Mouse (Mus musculus): ENCODE results near the gene Hmgcll1. TPM values are rescaled to one million over a fixed set of nuclear protein-coding genes. Genes with fewer than 3 reads are reported as not detected.
"Not testable (repeated sequence)": the region's sequence is repeated elsewhere in the genome, so short reads cannot be mapped to it uniquely, and the experiment has no call there.

Hmgcll1 gene
- total RNA-seq, 2 experiments from 2014 or later: 2.3 TPM

DNA sequence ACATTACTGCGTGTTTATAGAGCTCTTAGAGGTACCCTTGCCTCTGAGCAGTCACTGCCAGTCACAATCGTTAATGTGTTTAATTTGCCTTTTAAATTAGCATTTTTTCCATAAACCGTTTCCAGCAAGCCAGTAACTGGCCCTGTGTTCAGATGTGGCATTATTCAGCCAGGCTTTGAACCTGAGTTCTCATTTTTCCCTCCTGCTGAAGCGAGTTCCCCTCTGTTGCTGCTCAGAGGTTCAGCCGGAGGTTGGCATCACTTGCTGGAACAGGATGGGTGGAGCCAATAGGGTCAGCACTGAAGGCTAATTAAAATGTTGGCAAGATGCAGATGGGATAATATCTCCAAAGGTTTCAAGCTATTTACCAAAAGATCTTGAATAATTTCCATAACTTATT is 28.7 kb downstream of the Hmgcll1 start:
- no peak for DNase-seq (ENCODE audit: low spot score in 2 of 2)

DNA sequence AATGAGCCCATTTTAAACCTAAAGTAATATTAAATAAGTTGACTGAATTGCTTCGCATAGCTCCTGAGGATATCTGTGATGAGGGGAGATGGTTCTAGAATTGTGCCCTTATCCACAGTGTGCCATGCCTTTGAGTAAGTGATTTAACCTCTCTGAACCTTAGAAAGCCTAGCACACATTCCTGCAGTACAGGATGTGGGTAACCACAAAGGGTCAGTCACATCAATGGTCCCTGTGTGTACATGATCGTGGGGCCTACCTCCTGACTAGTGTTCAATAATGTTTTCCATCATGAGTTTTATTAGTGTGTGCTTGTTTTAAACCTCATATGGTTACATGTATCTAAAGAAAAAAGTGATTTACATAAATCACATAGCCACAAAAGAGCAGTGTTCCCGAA is 46.3 kb downstream of the Hmgcll1 start:
- DNase-seq (ENCODE audit: low spot score in 2 of 2): no peak

DNA sequence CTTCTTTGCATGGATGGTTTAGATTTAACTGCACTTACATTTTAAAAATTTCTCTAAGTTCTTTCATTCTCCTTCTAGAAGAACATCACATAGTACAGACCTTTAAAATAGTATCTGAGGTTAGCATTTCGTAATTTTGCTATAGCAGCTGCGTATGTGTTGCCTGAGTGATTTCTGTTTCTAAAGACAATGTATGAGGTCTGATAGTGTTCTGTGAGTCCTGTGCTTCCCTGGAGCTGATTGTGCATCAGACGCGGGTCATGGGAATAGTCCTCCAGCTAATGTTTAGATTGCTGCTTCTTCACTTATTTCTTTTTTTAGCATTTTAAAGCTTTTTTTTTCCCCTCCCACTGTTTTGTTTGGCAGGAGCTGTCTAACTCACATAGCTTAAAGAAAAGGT is 46.8 kb downstream of the Hmgcll1 start:
- DNase-seq (ENCODE audit: low spot score in 2 of 2): no peak

DNA sequence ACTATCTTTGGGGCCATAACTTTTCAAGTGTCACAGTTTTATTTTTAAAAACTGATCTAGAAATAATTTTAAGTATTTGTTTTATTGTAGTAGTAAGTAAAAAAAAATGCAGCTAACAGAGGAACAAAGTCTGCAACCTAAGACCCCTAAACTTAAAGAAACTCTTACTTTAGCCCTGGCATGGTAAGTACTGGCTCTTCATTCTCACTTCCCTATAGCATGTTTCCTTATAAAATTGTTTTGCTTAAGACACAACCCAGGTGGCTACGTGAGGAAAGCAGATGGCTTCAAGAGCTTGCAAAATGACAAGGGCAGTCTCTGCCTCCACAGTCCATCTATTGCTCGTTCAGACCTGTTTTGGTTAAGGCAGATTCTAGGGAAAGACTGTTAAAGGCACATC is 49.5 kb downstream of the Hmgcll1 start:
- no peak for DNase-seq (ENCODE audit: low spot score in 2 of 2)

DNA sequence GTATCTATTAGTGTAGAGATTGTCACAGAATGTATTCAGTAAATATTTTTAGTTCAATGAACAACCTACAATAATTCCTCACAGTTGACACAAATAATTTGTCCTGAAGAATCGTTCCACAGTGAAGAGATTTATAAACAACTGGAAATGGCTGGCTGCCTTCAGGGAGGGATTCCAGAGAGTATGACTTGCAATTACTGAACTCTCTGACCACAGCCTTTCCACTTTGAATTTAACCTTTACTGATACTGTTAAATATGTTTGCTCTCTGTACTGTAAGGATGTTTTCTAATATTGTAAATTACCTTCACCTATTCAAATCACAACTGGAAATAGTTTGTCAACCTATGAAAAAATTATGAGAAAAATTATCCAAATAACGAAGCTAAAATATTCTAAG is 76.9 kb downstream of the Hmgcll1 start:
- no peak for DNase-seq (ENCODE audit: low spot score in 2 of 2)

DNA sequence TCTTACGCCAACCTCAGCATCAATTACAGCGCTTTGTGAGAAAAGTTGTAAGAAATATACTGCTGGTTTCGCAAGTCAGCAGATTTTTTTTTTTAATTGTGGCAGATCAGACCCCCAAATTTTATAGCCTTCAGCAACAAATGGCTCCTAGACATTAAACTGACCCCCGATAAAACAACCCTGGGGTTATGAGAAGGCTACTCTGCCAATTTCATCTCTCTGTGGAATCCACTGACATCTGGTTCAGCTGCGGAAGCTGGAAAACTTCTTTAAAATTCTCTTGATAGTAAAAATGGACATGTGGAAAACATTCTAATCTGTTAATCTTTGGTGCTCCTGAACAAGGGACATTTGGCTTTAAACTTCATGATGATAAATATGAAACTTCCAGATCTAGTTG is 82.6 kb downstream of the Hmgcll1 start:
- DNase-seq (ENCODE audit: low spot score in 2 of 2): no peak

DNA sequence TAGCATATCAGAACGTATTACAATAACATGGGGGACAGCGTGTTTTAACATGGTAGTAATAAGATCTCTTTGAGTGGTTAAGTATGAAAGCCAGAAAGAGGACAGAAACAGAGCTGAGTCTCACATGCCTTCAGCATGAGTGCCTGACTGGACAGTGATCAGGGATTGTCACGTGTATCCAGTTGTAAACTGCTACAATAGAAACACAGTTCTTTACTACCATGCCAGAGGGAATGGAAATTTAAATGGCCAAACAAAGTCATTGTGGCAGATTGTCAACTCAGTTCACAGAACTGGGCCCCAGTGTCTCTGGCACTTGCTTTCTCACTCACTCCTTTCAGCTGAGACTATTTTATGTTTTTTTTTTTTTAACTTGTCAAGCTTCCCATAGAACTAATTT is 85.3 kb downstream of the Hmgcll1 start:
- no peak for DNase-seq (ENCODE audit: low spot score in 2 of 2)

DNA sequence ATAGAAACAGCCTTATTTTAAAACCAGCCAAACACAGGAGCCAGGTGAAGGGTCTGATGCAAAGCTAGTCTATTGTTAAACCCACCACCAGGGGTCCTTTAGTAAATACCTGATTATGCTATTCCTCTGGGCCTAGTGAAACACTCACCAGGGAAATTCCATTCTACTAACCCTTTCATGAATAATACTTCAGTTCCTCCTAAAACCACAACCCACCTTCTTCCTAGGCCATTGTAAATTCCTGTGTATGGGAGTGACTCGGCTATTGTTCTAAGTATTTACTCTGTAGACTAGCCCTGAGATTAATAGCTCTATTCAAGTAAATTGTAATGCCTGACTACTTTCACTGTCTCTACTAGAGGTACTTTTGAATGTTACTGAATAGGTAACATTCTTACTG is 89.8 kb downstream of the Hmgcll1 start:
- not testable (repeated sequence) for DNase-seq (ENCODE audit: low spot score in 2 of 2)

DNA sequence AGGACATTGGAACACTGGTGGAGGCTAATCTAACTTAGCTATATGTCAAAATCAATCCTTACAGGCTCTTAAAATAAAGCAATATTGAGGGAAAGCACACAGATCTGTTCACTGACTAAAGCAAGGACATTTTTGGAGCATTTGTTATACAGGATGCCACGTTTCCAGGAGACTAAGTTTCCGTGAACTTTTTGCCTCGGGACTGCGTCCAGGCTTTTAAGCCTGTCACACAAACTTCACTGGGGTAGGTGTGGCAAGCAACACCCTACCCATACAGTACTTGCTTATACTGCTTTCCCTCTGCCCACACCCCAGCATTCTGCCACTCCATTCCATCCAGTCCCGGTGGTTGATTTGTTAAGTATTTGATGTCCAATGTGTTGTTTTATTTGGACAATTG is 90.2 kb downstream of the Hmgcll1 start:
- no peak for DNase-seq (ENCODE audit: low spot score in 2 of 2)

DNA sequence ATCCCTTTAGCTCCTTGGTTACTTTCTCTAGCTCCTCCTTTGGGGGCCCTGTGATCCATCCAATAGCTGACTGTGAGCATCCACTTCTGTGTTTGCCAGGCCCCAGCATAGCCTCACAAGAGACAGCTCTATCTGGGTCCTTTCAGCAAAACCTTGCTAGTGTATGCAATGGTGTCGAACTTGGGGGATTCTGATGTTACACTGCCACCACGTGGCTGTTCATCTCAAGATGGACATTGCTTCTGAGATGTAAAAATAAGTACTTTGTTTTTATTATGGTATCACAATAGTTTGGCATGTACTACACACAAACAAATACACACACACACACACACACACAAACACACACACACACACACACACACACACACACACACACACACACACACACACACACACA is 108.2 kb downstream of the Hmgcll1 start:
- peak; percentile 47 to 49 for DNase-seq (ENCODE audit: low spot score in 2 of 2)

DNA sequence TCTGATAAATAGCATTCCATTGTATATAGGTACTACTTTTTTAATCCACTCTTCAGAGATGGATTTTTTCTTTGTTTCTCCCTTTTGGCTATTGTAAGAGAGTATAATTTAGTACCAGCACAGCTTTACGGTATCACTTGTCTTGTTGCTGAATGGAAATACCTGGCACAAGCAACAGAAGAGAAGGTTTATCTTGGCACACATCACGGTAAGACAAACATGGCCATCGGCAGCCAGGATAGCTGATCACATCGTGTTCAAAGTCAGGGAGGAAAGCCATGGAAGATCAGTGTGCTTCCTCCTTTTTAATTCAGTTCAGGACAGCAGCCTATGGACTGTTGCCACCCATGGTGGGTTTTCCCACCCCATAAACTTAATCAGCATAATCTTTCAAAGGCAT is 109.6 kb downstream of the Hmgcll1 start:
- no peak for DNase-seq (ENCODE audit: low spot score in 2 of 2)

DNA sequence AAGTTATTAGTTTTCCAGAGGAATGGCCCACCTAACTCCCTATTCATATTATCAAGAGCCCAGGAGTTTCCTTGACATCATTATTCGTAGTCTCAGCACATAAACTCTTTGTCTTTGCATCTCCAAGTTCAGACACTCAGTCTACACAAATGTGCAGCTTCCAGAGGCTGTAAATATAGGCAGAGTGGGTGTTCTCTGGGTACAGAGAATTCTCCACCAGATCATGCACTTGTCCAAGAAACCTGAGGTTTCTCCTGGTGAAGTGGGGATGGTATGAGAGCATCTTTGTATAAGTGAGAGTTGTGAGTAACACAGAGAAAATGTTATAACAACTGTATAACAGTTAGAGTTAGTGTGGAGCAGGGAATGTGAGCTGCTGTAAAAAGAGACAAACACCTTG is 114.7 kb downstream of the Hmgcll1 start:
- DNase-seq (ENCODE audit: low spot score in 2 of 2): no peak

DNA sequence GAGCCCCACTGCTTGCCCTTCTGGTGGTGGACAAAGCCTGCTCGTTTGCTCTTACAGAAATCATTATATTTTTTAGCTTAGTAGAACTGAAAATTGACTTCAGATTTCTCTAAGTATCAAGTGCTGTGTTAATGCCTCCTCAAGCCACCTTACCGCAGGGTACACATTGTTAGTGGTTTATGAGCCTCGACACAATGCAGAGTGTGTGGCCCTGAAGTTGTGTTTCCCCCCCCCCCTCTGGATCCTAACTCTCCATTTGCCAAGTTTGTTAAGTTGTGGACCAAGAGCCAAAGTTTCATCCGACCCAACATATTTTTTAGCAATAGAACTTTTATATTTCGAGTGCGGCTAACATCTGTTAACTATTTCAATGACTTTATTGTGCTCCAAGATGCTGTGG is 119.4 kb downstream of the Hmgcll1 start:
- DNase-seq (ENCODE audit: low spot score in 2 of 2): no peak

DNA sequence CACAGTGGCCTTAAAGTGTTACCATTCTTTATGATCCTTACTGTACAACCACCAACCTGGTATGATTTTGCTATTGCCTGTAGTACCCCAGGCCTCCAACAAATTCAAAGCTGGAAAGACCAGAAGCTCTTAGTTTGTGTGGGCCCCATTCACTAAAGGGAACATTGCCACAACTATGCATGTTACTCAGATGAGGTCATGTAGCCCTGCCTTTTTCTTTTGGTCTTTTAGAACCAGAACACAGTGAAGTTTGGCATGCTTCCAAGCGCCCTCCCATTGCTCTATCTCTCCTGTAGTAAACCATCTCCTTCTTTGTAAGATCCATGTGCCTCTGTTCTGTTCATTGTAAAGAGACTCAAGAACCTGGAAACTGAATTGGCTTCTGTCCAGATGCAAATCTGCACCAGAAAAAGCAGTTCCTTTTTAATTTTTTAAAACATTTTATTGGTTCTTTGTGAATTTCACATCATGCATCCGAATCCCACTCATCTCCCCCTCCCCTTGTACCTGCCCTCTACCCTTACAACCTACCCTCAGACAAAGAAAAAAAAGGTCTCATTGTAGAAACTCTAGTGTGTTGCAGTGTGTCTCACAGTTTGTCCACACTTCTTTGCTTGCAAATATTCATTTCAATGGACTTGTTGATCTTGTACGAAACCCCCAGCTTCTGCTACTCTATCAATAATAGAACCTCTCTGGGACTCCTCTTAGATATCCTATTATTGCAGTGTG is 123.9 kb downstream of the Hmgcll1 start:
- no peak for DNase-seq (ENCODE audit: low spot score in 2 of 2)

DNA sequence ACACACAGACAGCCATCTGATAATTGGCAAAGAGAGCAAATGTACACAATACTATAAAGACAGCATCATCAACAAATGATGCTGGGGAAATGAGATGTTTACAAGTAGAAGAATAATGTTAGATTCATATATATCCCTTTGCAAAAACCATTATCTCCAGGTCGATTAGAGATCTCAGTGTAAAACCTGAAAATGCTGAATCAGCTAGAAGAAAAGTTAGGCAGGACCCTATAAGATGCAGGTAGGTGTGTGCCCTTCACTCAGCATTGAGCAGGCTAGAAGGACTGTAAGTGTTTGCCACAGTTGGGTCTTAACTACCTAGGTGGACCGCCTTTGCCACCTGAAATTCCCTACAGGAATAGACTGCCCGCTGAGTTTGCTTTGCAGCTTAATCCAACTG is 130.9 kb downstream of the Hmgcll1 start:
- DNase-seq (ENCODE audit: low spot score in 2 of 2): no peak

DNA sequence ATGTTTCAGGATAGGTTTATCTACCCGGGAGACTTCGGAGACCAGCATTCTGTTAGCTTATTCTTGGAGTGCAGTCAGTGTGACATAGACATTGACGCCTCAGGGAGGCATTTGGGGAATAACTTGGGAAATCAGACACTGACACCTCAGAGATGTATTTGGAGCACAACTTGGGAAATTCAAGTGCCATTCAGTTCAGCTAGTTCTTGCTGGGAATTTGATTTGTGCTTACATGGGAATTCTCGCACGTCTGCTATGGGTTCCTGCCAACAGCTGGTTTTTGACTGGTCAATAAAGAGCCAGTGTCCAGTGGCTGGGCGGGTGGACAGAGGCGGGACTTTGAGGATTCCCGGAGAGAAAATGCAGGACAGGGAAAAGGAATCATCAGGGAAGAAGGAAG is 147.8 kb downstream of the Hmgcll1 start:
- DNase-seq (ENCODE audit: low spot score in 2 of 2): no peak

DNA sequence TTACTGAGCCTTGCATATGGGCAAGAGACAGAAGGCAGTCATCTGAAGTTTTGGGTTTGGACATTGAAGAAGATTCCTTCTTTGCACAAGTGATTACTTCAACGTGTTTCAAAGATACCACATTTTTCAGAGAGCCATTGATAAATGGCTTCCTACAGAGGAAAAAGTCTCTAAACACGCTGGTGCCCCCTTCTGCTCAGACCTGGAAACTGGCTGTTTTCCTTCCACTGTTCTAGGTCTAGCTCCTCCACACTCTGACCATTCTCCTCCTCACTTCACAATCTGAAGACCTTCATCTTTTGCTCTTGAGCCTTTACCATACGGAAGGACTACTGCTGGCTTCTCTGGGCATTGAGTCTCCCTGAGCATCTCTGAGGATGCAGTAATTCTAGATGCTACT is 153.7 kb downstream of the Hmgcll1 start:
- peak in 1 of 2 experiments; percentile 10 for DNase-seq (ENCODE audit: low spot score in 2 of 2)

DNA sequence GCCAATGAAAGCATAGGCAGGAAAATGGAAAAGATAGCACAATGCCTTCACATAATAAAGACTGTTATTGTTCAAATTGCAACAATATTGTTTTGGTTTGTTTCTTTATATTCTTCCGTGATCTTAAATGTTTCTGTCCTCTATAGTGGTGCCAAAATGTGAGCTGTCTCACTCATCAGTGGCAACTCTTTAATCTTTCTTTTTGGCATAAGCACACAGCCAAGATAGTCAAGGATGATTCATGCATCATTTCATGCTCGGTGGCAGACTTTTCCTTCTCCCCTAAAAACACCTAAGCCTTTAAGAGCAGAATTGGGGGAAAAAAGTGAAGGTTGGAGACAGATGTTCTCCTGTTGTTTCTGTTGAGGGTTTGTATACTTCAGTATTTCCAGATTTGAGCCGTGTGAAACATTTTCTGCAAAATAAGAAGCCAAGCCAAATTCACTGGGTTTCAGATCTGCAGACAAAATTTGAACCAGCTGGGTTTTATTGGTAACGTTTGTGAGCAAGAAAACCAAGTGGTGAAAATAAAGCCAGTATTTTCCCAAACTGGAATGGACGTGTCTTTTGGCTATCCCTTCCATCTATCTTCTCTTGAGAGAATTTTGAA is 158.1 kb downstream of the Hmgcll1 start:
- no peak for DNase-seq (ENCODE audit: low spot score in 2 of 2)

DNA sequence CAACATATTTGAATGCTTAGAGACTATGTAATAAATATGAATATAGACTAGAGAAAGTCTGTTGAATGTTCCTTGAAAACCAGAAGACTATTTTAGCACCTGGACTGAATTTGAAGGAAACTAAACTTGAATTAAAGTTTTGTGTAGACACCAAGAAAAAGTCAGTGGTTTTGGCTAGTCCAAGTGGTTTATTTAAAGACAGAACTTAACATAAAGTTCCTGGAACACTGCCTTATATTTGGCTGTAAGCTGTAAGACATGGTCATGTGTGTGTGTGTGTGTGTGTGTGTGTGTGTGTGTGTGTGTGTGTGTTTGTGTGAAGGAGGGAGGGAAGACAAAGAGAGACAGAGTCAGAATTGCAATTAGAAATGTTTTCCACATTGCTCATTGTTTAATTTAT is 164.6 kb downstream of the Hmgcll1 start:
- DNase-seq (ENCODE audit: low spot score in 2 of 2): no peak

All from adrenal gland, adult 18-20 months (tissue).